Mouse (Mus musculus) hindbrain, embryonic 15.5 days (tissue): ENCODE results near the gene Il3. TPM values are rescaled to one million over a fixed set of nuclear protein-coding genes. Genes with fewer than 3 reads are reported as not detected.

Experiments
- ATAC-seq: fragments of 200-750 bp; cut with Nextera tagmentation; 2 replicates; pipeline ENCODE4 v1.8.0; 2017; ENCODE audit warnings: low read depth, moderate number of reproducible peaks, moderate TSS enrichment; ENCODE audit not compliant: low FRiP score
- H3K27ac ChIP-seq: fragments of 300-500 bp; sonication (generic); replicated peaks from 2 replicates; pipeline ENCODE4 v1.5.1; 2015; ENCODE audit warnings: mild to moderate bottlenecking, inconsistent platforms
- H3K27me3 ChIP-seq: fragments of 300-500 bp; sonication (generic); 2 replicates; pipeline ENCODE4 v1.6.1; 2015; ENCODE audit warnings: control low read depth, inconsistent platforms
- H3K36me3 ChIP-seq: fragments of 300-500 bp; sonication (generic); 2 replicates; pipeline ENCODE4 v1.6.1; 2015; ENCODE audit warnings: control low read depth, inconsistent platforms
- H3K4me1 ChIP-seq: fragments of 300-500 bp; sonication (generic); replicated peaks from 2 replicates; pipeline ENCODE4 v1.6.1; 2015; ENCODE audit warnings: control low read depth, inconsistent platforms
- H3K4me2 ChIP-seq: fragments of 300-500 bp; sonication (generic); 2 replicates; pipeline ENCODE4 v1.6.1; 2015; ENCODE audit warnings: moderate library complexity, mild to moderate bottlenecking, inconsistent platforms
- H3K4me3 ChIP-seq: fragments of 300-500 bp; sonication (generic); 2 replicates; pipeline ENCODE4 v1.5.1; 2015; ENCODE audit warnings: mild to moderate bottlenecking, inconsistent platforms
- H3K9ac ChIP-seq: fragments of 300-500 bp; sonication (generic); 2 replicates; pipeline ENCODE4 v1.6.1; 2015; ENCODE audit warnings: inconsistent platforms
- H3K9me3 ChIP-seq: fragments of 300-500 bp; sonication (generic); 2 replicates; pipeline ENCODE4 v1.6.1; 2016; ENCODE audit warnings: control low read depth, inconsistent platforms
- WGBS: fragments of 180-500 bp; shearing (Covaris S2); methylation state at CpG from one replicate; pipeline ENCODE4 v1.1.7; 2015; 5-methylcytosine and 5-hydroxymethylcytosine counted together
- polyA plus RNA-seq: library from polyadenylated mRNA; unstranded; fragments of >200 nt; fragmentation: Nextera tagmentation; extraction: Ambion mirVana; gene quantifications from 2 replicates; pipeline ENCODE4 v1.2.1, GENCODE M21; 2015

The Il3 gene
- polyA plus RNA-seq: not detected in 2 replicates

DNA sequence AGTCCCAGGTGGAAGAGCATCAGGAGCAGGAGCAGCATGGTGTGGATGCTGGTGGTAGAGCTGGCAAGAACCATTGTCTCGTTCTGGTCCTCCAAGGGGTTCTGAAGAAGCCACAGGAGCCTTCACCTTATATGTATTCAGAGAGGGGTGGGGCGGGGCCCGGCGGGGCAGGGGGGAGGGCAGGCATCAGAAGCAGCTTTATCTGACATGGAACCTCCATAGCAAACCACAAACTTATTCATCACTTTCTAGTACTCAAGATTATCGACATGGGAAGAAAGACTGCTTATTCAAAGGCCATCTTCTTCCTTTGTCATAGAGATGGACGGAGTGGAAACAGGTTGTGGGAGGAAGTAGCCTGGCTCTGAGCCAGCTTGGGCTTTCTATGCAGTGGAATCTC is at the start of gene Il3:
Gene Il3 (minus strand): TSS at position 101 of the 400 bp plus-strand sequence.
- ATAC-seq: no peak
- WGBS: 72% methylated on average over 6 of the region's 6 CpGs
- H3K4me1 ChIP-seq: no peaks in the 10 kb centered on the region

DNA sequence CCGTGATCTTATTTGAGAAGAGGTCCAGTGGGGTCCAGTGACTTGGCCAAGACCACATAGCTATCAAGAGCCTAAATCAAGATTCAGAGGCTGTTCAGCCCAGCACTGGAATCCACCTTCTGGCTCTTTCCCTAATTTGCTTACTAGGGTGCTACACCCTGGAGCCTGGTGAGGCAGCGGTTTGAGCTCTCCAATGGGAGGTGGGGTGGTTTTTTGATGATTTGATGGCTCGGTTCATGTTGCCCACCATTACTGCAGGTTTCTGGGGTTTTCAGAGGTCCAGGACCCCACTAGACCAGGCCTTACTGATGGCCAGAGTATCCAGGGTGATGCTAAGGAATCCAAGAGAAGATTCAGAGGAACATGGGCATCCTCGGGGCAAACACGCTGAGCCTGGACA is 48.3 kb upstream of the Il3 start:
- Histone ChIP-seq H3K9me3 (no peaks in the 10 kb centered on the region), H3K4me1 (peaks cover 42% of the 10 kb centered on the region), H3K36me3 (peaks cover 5% of the 10 kb centered on the region; the same call in 1 of the 2 replicates), H3K27me3 (no peaks in the 10 kb centered on the region), H3K27ac (no peak overlapping the region), H3K9ac (no peak overlapping the region), H3K4me3 (no peak overlapping the region), H3K4me2 (no peak overlapping the region)
- WGBS: 78% methylated on average over 5 of the region's 5 CpGs
- ATAC-seq: no peak

More for the DNA sequence above, at the start of gene Il3:
- H3K9me3 ChIP-seq: no peaks in the 10 kb centered on the region
- no peak within 1 kb of the TSS for H3K4me2 ChIP-seq
- H3K27me3 ChIP-seq: no peaks in the 10 kb centered on the region
- H3K4me3 ChIP-seq: no peak within 1 kb of the TSS
- H3K36me3 ChIP-seq: no peaks in the 10 kb centered on the region
- H3K27ac ChIP-seq: no peak within 1 kb of the TSS
- no peak within 1 kb of the TSS for H3K9ac ChIP-seq

DNA sequence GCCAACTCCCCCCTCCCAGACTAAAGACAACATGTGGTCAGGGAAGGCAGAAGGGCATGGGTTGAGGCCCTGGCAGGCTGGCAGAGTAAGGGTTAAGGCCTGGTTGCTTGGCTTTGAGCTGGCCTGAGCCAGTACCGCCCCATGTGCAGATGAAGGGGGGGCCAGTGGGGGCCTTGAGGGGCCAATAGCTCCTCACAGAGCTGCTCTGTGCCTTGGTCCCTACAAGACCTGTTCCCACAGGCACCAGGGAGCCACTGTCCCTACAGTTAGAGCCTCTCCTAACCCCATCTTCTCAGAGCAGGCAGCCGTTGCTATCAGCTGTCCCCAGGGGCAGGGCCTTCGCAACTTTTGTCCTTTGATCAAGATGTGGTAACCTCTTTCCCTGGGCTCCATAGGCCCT is 47.7 kb upstream of the Il3 start:
- Histone ChIP-seq H3K4me3 (no peak overlapping the region), H3K9ac (no peak overlapping the region), H3K27ac (no peak overlapping the region), H3K4me1 (peaks cover 42% of the 10 kb centered on the region), H3K36me3 (no peaks in the 10 kb centered on the region), H3K27me3 (no peaks in the 10 kb centered on the region), H3K9me3 (no peaks in the 10 kb centered on the region), H3K4me2 (no peak overlapping the region)
- 7% methylated on average over 3 of the region's 3 CpGs for WGBS
- ATAC-seq: 0 out of 2 replicates have a peak, but pooled peaks have one; percentile 48

- Histone ChIP-seq H3K27me3 (no peaks in the 10 kb centered on the region), H3K9me3 (no peaks in the 10 kb centered on the region), H3K4me2 (no peak overlapping the region), H3K9ac (no peak overlapping the region), H3K27ac (no peak overlapping the region), H3K36me3 (no peaks in the 10 kb centered on the region), H3K4me3 (no peak overlapping the region), H3K4me1 (peaks cover 42% of the 10 kb centered on the region)
- no peak for ATAC-seq
- 68% methylated on average over 7 of the region's 7 CpGs for WGBS
Observed at GRCm38 (mm10) chr11:54313391-54314360, 46.6 kb upstream of the Il3 start.

DNA sequence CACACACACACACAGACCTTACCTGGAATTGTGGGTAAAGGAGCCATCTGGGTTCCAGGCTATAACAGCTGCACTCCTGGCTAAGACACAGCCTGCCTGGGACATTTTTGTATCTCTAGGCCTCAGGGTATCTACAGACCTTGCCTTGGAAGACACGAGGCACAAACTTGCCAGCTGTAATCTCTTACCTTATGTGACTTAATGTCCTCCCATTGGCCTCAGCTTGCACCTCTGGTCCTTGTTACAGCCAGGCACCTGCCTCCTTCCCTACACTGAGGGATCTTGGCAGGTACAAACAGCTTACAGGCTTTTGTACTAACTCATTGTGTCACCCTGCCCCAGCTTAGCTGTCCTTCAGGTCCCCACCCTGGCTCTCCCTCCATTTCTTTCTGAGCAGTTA is 45.5 kb upstream of the Il3 start:
- no peaks in the 10 kb centered on the region for H3K36me3 ChIP-seq
- no peaks in the 10 kb centered on the region for H3K27me3 ChIP-seq
- H3K4me3 ChIP-seq: no peak overlapping the region
- H3K4me2 ChIP-seq: no peak overlapping the region
- peak overlapping the region; percentile 56 for H3K27ac ChIP-seq
- ATAC-seq: no peak
- peaks cover 45% of the 10 kb centered on the region for H3K4me1 ChIP-seq
- WGBS: 25% methylated on average over 1 of the region's 1 CpGs
- H3K9ac ChIP-seq: no peak overlapping the region
- H3K9me3 ChIP-seq: no peaks in the 10 kb centered on the region

DNA sequence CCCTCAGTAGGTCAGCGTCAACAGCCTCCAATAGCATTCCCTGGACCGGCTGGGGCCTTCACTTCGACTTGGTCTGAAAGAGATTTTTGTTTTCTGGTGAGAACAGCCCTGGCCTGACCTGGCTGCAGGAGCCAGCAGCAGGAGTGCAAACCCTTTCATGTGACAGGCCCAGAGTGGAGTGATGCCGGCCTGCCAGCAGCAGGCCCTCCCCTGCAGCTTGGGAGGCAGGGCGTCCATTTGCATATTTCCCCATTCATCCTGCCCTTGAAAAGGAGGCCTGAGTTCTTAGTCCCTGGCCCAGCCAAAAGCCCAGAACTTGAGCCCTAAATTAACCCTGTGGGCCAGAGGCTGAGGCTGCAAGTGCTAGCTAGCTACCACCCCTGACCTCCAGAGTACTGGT is 44.9 kb upstream of the Il3 start:
- 5% methylated on average over 5 of the region's 5 CpGs for WGBS

GRCm38 (mm10) chr11:54310588-54310987 is 43.5 kb upstream of the Il3 start:
- H3K36me3 ChIP-seq: no peaks in the 10 kb centered on the region
- WGBS: 81% methylated on average over 2 of the region's 2 CpGs
- H3K27ac ChIP-seq: no peak overlapping the region
- no peak for ATAC-seq
- H3K4me3 ChIP-seq: no peak overlapping the region
- no peaks in the 10 kb centered on the region for H3K27me3 ChIP-seq
- no peak overlapping the region for H3K4me2 ChIP-seq
- no peaks in the 10 kb centered on the region for H3K9me3 ChIP-seq
- H3K9ac ChIP-seq: no peak overlapping the region
- peaks cover 64% of the 10 kb centered on the region for H3K4me1 ChIP-seq

More for the DNA sequence above, 44.9 kb upstream of the Il3 start:
- Histone ChIP-seq H3K9ac (no peak overlapping the region), H3K36me3 (no peaks in the 10 kb centered on the region), H3K4me1 (peaks cover 49% of the 10 kb centered on the region), H3K4me2 (no peak overlapping the region), H3K27me3 (no peaks in the 10 kb centered on the region), H3K4me3 (no peak overlapping the region), H3K27ac (peak overlapping the region; percentile 68), H3K9me3 (no peaks in the 10 kb centered on the region)
- ATAC-seq: peak; percentile 62

GRCm38 (mm10) chr11:54307139-54307816 is 40.2 kb upstream of the Il3 start:
- Histone ChIP-seq H3K27me3 (no peaks in the 10 kb centered on the region), H3K9me3 (no peaks in the 10 kb centered on the region), H3K4me3 (no peak overlapping the region), H3K4me2 (peak overlapping the region; percentile 85), H3K9ac (no peak overlapping the region), H3K27ac (no peak overlapping the region), H3K4me1 (peaks cover 59% of the 10 kb centered on the region), H3K36me3 (no peaks in the 10 kb centered on the region)
- WGBS: 78% methylated on average over 7 of the region's 7 CpGs
- no peak for ATAC-seq

DNA sequence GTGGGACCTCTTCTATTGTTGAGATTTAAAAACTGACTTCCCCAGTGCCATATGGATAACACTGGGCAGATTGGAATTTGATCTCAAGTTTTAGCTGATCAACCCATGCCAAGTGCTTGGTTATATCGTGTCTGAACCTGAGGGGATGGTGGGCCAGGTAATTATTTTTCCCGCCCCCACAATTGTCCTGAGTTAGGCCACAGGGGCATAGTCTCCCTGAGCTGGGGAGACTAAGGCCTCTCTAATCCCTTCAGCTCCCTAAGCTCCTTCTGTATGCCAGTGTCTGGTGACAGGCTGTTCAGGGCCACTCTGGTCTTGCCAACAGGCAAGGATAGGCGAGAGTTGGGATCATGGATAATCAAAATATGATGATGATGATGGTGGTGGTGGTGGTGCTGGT is 38.3 kb upstream of the Il3 start:
- Histone ChIP-seq H3K4me2 (peak overlapping the region; percentile 85), H3K4me3 (peak overlapping the region; percentile 57), H3K9me3 (no peaks in the 10 kb centered on the region), H3K9ac (peak overlapping the region; percentile 67; the same call in 1 of the 2 replicates), H3K36me3 (no peaks in the 10 kb centered on the region), H3K4me1 (peaks cover 49% of the 10 kb centered on the region), H3K27ac (no peak overlapping the region), H3K27me3 (no peaks in the 10 kb centered on the region)
- WGBS: 76% methylated on average over 3 of the region's 3 CpGs
- no peak for ATAC-seq

- Histone ChIP-seq H3K27ac (peak overlapping the region; percentile 92), H3K27me3 (no peaks in the 10 kb centered on the region), H3K4me2 (peak overlapping the region; percentile 85), H3K9ac (peak overlapping the region; percentile 67), H3K4me1 (peaks cover 49% of the 10 kb centered on the region), H3K9me3 (no peaks in the 10 kb centered on the region), H3K36me3 (no peaks in the 10 kb centered on the region), H3K4me3 (peak overlapping the region; percentile 57)
- 2% methylated on average over 7 of the region's 7 CpGs for WGBS
- ATAC-seq: no peak
Observed at GRCm38 (mm10) chr11:54304471-54304873, 37.4 kb upstream of the Il3 start.

DNA sequence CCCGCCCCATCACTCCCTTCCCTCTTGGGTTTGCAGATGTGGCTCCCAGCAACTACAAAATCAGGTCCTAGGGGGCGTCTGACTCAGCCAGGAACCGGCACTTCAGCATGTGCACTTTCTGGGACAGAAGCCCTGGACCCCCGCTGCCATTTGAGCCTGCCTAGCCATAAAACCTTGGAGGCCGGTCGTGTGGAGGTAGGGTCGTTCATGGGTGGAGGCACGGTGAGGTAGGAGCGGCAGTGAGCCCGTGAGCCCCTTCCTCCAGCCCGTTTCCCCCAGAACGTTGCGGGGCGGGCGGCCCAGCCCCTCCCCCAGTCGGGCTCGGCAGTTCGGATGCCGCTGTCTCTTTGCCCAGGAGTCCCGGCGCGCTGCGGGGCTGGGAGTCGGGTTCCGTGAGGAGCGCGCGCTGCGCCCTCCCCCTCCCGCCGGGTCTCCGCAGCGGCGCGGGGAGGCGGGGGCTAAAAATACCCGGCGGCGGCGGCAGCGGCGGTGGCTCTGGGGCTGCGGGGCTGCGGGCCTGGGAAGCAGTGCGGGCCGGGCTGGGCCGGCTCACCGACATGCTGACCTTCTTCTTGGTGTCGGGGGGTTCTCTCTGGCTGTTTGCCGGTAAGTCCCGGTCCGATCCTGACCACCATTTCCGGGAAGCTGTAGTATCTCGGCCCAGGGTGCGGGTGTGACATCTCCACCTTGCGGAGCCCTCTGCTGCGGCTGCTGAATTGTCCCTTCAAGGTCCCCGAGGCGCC is 36.8 kb upstream of the Il3 start, which contains the start of gene Acsl6:
Gene Acsl6 (plus strand): TSS at position 71 of the 743 bp plus-strand sequence.
- Histone ChIP-seq H3K9me3 (no peaks in the 10 kb centered on the region), H3K4me2 (peak within 1 kb of the TSS; percentile 85), H3K9ac (peak within 1 kb of the TSS; percentile 67), H3K4me1 (peaks cover 49% of the 10 kb centered on the region), H3K27me3 (no peaks in the 10 kb centered on the region), H3K4me3 (peak within 1 kb of the TSS; percentile 57), H3K27ac (peak within 1 kb of the TSS; percentile 92), H3K36me3 (no peaks in the 10 kb centered on the region)
- under 1% methylated on average over 49 of the region's 59 CpGs for WGBS
- peak; percentile 71 for ATAC-seq
